Mouse (Mus musculus): ENCODE results near the gene Gnrhr. TPM values are rescaled to one million over a fixed set of nuclear protein-coding genes. Genes with fewer than 3 reads are reported as not detected.

Gene Gnrhr
- polyA plus RNA-seq, 1 experiment from 2014 or later, result not detected

Other genes with a start within 250 kb of the Gnrhr start
- 48.7 and 50.1 TPM in 2 replicates for gene Cenpc1, start 132.3 kb downstream of the Gnrhr start, polyA plus RNA-seq (2016; fragmentation: Nextera tagmentation; extraction: Ambion mirVana)
- 0.10 TPM in 2 replicates for gene Stap1, start 126.2 kb downstream of the Gnrhr start, polyA plus RNA-seq (2016; fragmentation: Nextera tagmentation; extraction: Ambion mirVana)
- 20.5 TPM in 2 replicates for gene Uba6, start 25.1 kb downstream of the Gnrhr start, polyA plus RNA-seq (2016; fragmentation: Nextera tagmentation; extraction: Ambion mirVana)
- not detected in 2 replicates for gene Tmprss11c, start 91.4 kb upstream of the Gnrhr start, polyA plus RNA-seq (2016; fragmentation: Nextera tagmentation; extraction: Ambion mirVana)
- not detected in 2 replicates for gene Tmprss11d, start 175.5 kb upstream of the Gnrhr start, polyA plus RNA-seq (2016; fragmentation: Nextera tagmentation; extraction: Ambion mirVana)

Data from midbrain, embryonic 12.5 days (tissue).